Mouse (Mus musculus) E14TG2a.4 (cell line): ENCODE data around the gene Dmpk.

Experiments
- H3K27me3 ChIP-seq: 2 replicates; pipeline ENCODE4 v1.6.1; 2014; ENCODE audit warnings: low read length, control low read depth; ENCODE audit not compliant: insufficient read depth
- H3K36me3 ChIP-seq: 2 replicates; pipeline ENCODE4 v1.6.1; 2014; ENCODE audit warnings: low read length, control low read depth; ENCODE audit not compliant: insufficient read depth
- H3K4me1 ChIP-seq: replicated peaks from 2 replicates; pipeline ENCODE4 v1.6.1; 2014; ENCODE audit warnings: low read depth, low read length, control low read depth
- H3K4me3 ChIP-seq: replicated peaks from 2 replicates; pipeline ENCODE4 v1.5.1; 2014; ENCODE audit warnings: mild to moderate bottlenecking, low read length
- H3K9me3 ChIP-seq: 2 replicates; pipeline ENCODE4 v1.6.1; 2014; ENCODE audit warnings: low read length, control low read depth
- CTCF ChIP-seq: conservative IDR thresholded peaks from 2 replicates; pipeline ENCODE4 v1.5.1; 2014; ENCODE audit warnings: low read length
- NANOG ChIP-seq: IDR thresholded peaks from 2 replicates; pipeline ENCODE4 v1.6.1; 2014; ENCODE audit warnings: borderline replicate concordance, low read length, mixed read lengths
- POU5F1 ChIP-seq: IDR thresholded peaks from 2 replicates; pipeline ENCODE4 v1.6.1; 2014; ENCODE audit warnings: low read length, borderline replicate concordance

Dmpk gene

DNA sequence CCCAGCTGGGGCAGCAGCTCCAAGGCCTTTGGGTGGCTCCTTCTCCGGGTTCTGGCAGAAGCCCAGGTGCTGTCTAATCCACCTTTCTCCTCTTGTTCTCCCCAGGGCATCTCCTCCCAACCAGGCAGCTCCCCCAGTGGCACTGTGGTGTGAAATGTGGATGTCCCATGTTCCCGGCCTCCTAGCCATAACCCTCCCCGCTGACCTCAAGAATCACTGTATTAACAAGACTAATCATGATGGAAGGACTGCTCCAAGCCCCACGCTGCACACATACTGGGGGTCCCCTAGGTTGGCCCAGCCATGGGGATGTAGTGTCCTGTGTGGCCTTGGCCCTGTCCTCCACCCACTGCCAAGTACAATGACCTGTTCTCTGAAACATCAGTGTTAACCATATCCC lies 1.5 kb upstream of the Dmpk start:
- H3K4me1 ChIP-seq: peaks cover 98% of the 10 kb centered on the region
- no peaks in the 10 kb centered on the region for H3K9me3 ChIP-seq
- no peaks in the 10 kb centered on the region for H3K27me3 ChIP-seq
- peaks cover 65% of the 10 kb centered on the region for H3K36me3 ChIP-seq
- TF ChIP-seq NANOG (no peak), POU5F1 (no peak), CTCF (no peak)
- no peak overlapping the region for H3K4me3 ChIP-seq

DNA sequence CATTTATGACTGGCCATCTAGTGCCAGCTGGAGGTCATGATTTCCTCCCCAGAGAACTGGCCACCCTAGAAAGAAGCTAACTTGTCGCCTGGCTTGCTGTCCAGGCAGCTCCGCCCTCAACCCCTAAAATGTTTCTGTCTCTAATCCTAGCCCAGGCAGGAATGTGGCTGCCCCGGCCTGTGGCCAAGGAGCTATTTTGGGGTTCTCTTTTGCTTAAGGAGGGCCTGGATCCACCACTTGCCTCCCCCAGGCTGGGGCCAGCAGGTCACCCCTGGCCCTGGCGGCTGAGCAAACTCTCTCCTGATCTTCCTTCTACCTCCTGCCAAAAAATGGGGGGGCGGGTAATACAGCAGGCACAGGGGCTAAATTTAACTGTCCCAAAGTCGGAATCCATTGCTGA lies 553 bp upstream of the Dmpk start:
- peaks cover 67% of the 10 kb centered on the region for H3K36me3 ChIP-seq
- no peak overlapping the region for H3K4me3 ChIP-seq
- H3K4me1 ChIP-seq: peaks cover 98% of the 10 kb centered on the region
- no peaks in the 10 kb centered on the region for H3K9me3 ChIP-seq
- H3K27me3 ChIP-seq: no peaks in the 10 kb centered on the region
- TF ChIP-seq CTCF (no peak), NANOG (no peak)

DNA sequence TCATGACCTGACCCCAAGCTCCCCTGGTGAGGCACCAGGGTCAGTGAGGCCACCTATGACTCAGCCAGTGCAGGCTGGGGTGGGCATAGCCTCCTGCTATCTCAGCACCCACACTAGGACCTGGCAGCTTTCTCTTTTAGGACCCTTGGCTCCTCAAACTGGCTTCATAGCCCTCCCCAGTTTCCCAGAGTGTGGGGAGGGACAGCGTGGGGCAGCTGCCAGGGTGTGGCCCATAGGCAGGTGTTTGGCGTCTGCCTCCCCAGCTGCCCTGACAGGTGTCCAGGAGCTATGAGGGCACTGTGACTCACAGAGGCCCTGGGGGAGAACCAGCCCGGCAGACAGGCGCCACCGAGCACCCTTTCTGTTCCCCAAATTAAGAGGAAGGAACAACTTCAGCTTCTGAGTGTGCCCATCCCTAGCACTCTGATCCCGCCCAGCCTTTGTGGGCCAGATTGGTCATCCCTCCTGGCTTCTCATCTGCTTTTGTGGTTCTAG lies 675 bp downstream of the Dmpk start:
- peaks cover 66% of the 10 kb centered on the region for H3K36me3 ChIP-seq

GRCm38 (mm10) chr7:19084921-19085473 lies 1.3 kb downstream of the Dmpk start:
- TF ChIP-seq POU5F1: no peak
- Histone ChIP-seq H3K4me3 (peak overlapping the region; percentile 48; the same call in 1 of the 2 replicates), H3K9me3 (no peaks in the 10 kb centered on the region), H3K36me3 (peaks cover 66% of the 10 kb centered on the region), H3K27me3 (no peaks in the 10 kb centered on the region), H3K4me1 (peaks cover 90% of the 10 kb centered on the region)

More for the DNA sequence above, 675 bp downstream of the Dmpk start:
- no peaks in the 10 kb centered on the region for H3K27me3 ChIP-seq
- no peak for TF ChIP-seq CTCF
- TF ChIP-seq POU5F1: no peak
- no peaks in the 10 kb centered on the region for H3K9me3 ChIP-seq
- peak overlapping the region; percentile 48; the same call in 1 of the 2 replicates for H3K4me3 ChIP-seq
- H3K4me1 ChIP-seq: peaks cover 97% of the 10 kb centered on the region

- H3K4me1 ChIP-seq: peaks cover 89% of the 10 kb centered on the region
- H3K4me3 ChIP-seq: peak overlapping the region; percentile 48
- H3K9me3 ChIP-seq: no peaks in the 10 kb centered on the region
- H3K27me3 ChIP-seq: 0 out of 2 replicates have a peak, but pooled peaks cover 1% of the 10 kb centered on the region
- no peak for TF ChIP-seq POU5F1
- no peak for TF ChIP-seq NANOG
- no peak for TF ChIP-seq CTCF
- peaks cover 66% of the 10 kb centered on the region for H3K36me3 ChIP-seq
These were observed 1.8 kb downstream of the Dmpk start for GRCm38 (mm10) chr7:19085495-19085894.

- H3K4me1 ChIP-seq: peaks cover 89% of the 10 kb centered on the region
- TF ChIP-seq POU5F1: no peak
- no peak for TF ChIP-seq CTCF
- TF ChIP-seq NANOG: no peak
- no peaks in the 10 kb centered on the region for H3K9me3 ChIP-seq
- H3K4me3 ChIP-seq: peak overlapping the region; percentile 48
- peaks cover 66% of the 10 kb centered on the region for H3K36me3 ChIP-seq
- H3K27me3 ChIP-seq: peaks cover 6% of the 10 kb centered on the region
These were observed 2.4 kb downstream of the Dmpk start for GRCm38 (mm10) chr7:19086042-19086441.

GRCm38 (mm10) chr7:19086760-19087159 lies 3.1 kb downstream of the Dmpk start:
- no peak for TF ChIP-seq POU5F1
- no peak for TF ChIP-seq NANOG

DNA sequence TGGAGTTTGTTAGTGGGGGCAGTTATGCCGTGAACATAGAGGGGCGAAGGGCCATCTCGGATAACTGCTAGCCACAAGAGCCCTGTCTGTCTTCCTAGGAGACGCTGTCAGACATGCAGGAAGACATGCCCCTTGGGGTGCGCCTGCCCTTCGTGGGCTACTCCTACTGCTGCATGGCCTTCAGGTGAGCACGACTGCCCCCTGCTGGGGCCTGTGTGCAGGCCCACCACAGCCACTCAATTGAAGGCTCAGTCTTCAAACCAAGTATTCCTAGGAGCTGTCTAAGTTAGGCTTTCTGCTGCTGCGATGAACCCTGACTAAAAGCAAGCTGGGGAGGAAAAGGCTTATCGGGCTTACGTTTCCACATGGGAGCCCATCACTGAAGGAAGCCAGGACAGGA lies 5.2 kb downstream of the Dmpk start:
- TF ChIP-seq POU5F1 (no peak), NANOG (no peak), CTCF (peak; percentile 86)
- H3K4me1 ChIP-seq: peaks cover 88% of the 10 kb centered on the region
- no peak overlapping the region for H3K4me3 ChIP-seq
- H3K36me3 ChIP-seq: peaks cover 56% of the 10 kb centered on the region
- H3K9me3 ChIP-seq: no peaks in the 10 kb centered on the region
- H3K27me3 ChIP-seq: peaks cover 22% of the 10 kb centered on the region

More at GRCm38 (mm10) chr7:19086760-19087159, 3.1 kb downstream of the Dmpk start:
- Histone ChIP-seq H3K36me3 (peaks cover 66% of the 10 kb centered on the region), H3K4me3 (peak overlapping the region; percentile 63), H3K27me3 (peaks cover 14% of the 10 kb centered on the region), H3K9me3 (no peaks in the 10 kb centered on the region), H3K4me1 (peaks cover 89% of the 10 kb centered on the region)

- H3K4me3 ChIP-seq: peak overlapping the region; percentile 83
- peaks cover 78% of the 10 kb centered on the region for H3K4me1 ChIP-seq
- TF ChIP-seq POU5F1 (no peak), CTCF (no peak), NANOG (no peak)
- H3K36me3 ChIP-seq: peaks cover 50% of the 10 kb centered on the region
- H3K27me3 ChIP-seq: peaks cover 44% of the 10 kb centered on the region
- no peaks in the 10 kb centered on the region for H3K9me3 ChIP-seq
These were observed 8.3 kb downstream of the Dmpk start for GRCm38 (mm10) chr7:19091913-19092312.
